Mouse (Mus musculus) midbrain, embryonic 13.5 days (tissue): ENCODE results near the gene Defb39. TPM values are rescaled to one million over a fixed set of nuclear protein-coding genes. Genes with fewer than 3 reads are reported as not detected.

ENCODE experiments used
- ATAC-seq: fragments of 200-750 bp; cut with Nextera tagmentation; 2 replicates; pipeline ENCODE4 v1.8.0; 2017; ENCODE audit warnings: mild to moderate bottlenecking, moderate TSS enrichment, moderate library complexity
- H3K27ac ChIP-seq: fragments of 300-500 bp; sonication (generic); 2 replicates; pipeline ENCODE4 v1.5.1; 2015; ENCODE audit warnings: inconsistent platforms, mild to moderate bottlenecking, moderate library complexity
- H3K27me3 ChIP-seq: fragments of 300-500 bp; sonication (generic); 2 replicates; pipeline ENCODE4 v1.6.1; 2015; ENCODE audit warnings: mild to moderate bottlenecking, inconsistent platforms
- H3K36me3 ChIP-seq: fragments of 300-500 bp; sonication (generic); 2 replicates; pipeline ENCODE4 v1.6.1; 2015; ENCODE audit warnings: mild to moderate bottlenecking, inconsistent platforms
- H3K4me1 ChIP-seq: fragments of 300-500 bp; sonication (generic); replicated peaks from 2 replicates; pipeline ENCODE4 v1.6.1; 2015; ENCODE audit warnings: inconsistent platforms
- H3K4me2 ChIP-seq: fragments of 300-500 bp; sonication (generic); replicated peaks from 2 replicates; pipeline ENCODE4 v1.6.1; 2015; ENCODE audit warnings: moderate library complexity, mild to moderate bottlenecking, inconsistent platforms
- H3K4me3 ChIP-seq: fragments of 300-500 bp; sonication (generic); replicated peaks from 2 replicates; pipeline ENCODE4 v1.5.1; 2015; ENCODE audit warnings: mild to moderate bottlenecking, inconsistent platforms
- H3K9ac ChIP-seq: fragments of 300-500 bp; sonication (generic); replicated peaks from 2 replicates; pipeline ENCODE4 v1.6.1; 2015; ENCODE audit warnings: mild to moderate bottlenecking, inconsistent platforms
- H3K9me3 ChIP-seq: fragments of 300-500 bp; sonication (generic); 2 replicates; pipeline ENCODE4 v1.6.1; 2016; ENCODE audit warnings: mild to moderate bottlenecking, inconsistent platforms
- WGBS: fragments of 180-500 bp; shearing (Covaris S2); methylation state at CpG from one replicate; pipeline ENCODE4 v1.1.7; 2015; 5-methylcytosine and 5-hydroxymethylcytosine counted together
- polyA plus RNA-seq: library from polyadenylated mRNA; unstranded; fragments of >200 nt; fragmentation: Nextera tagmentation; extraction: Ambion mirVana; gene quantifications from 2 replicates; pipeline ENCODE4 v1.2.1, GENCODE M21; 2015

The Defb39 gene
- polyA plus RNA-seq: not detected in 2 replicates

DNA sequence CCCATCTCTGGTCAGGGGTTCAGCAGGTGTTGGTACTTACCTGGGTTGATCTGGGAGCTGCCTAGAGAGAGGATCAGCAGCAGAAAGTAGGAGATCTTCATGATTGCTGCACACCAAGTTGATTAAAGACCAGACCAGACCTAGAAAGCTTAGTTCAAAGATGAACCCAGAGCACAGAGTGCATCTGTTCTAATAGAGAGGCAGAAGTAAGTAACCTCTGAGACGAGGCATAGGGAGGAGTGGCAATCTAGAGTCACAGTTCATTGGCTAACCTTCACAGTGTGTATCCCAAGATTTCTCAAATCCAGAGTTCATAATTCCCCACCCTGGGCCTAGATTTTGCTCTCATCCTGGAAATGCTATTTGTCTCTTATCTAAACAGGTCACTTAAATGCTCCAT, at the start of gene Defb39:
Gene Defb39, minus strand, starts transcription at position 101 of the 400 bp plus-strand sequence.
- 85% methylated on average over 1 of the region's 1 CpGs for WGBS
- peaks cover 4% of the 10 kb centered on the region; the same call in 1 of the 2 replicates for H3K9me3 ChIP-seq
- H3K27ac ChIP-seq: no peak within 1 kb of the TSS
- H3K4me2 ChIP-seq: no peak within 1 kb of the TSS
- no peaks in the 10 kb centered on the region for H3K36me3 ChIP-seq
- no peak within 1 kb of the TSS for H3K4me3 ChIP-seq
- no peaks in the 10 kb centered on the region for H3K27me3 ChIP-seq
- no peak within 1 kb of the TSS for H3K9ac ChIP-seq
- H3K4me1 ChIP-seq: no peaks in the 10 kb centered on the region
- no peak for ATAC-seq

DNA sequence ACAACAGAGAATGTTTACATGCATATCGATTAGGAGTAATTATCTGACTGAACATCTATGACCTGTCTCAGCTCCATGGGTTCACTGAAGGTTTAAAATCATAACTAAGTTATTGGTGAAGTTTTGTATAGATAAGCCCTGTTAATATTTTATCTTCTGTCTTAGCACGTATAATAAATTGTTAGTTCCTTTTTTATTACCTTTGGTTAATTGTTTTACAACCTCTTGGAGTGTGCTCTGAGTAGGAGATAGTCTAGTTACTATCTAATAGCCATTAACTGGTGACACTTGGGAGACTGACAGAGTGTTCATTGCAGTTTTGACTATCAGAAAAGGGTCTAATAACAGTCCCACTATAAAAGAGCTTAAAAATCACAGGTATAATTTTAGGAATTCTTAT, 1.4 kb upstream of the Defb39 start:
- no peaks in the 10 kb centered on the region for H3K36me3 ChIP-seq
- no peak overlapping the region for H3K4me2 ChIP-seq
- no peaks in the 10 kb centered on the region for H3K4me1 ChIP-seq
- H3K9me3 ChIP-seq: peaks cover 4% of the 10 kb centered on the region; the same call in 1 of the 2 replicates
- no peak for ATAC-seq
- no peak overlapping the region for H3K4me3 ChIP-seq
- H3K27ac ChIP-seq: no peak overlapping the region
- 85% methylated on average over 2 of the region's 2 CpGs for WGBS
- no peak overlapping the region for H3K9ac ChIP-seq
- no peaks in the 10 kb centered on the region for H3K27me3 ChIP-seq

DNA sequence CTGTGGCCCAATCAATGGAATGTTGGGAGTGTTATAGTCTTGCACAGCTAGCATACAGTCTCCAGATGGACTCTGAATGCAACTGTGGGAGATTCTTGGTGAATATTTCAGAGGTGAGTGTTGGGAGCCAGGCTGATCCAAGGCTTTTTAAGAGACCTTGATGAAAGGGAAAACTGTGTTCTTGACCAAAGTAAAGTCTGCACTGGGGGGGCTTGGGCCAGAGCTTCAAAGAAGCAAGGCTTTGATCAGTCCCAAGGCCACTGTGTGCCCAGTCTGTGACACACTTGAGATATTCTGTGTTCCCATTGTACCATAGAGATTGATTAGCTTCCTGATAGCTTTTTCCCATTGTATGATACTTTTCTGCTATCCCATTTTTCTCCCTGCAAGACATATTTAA, 1.7 kb downstream of the Defb39 start:
- Histone ChIP-seq H3K27ac (no peak overlapping the region), H3K9ac (no peak overlapping the region), H3K4me1 (no peaks in the 10 kb centered on the region), H3K9me3 (peaks cover 4% of the 10 kb centered on the region; the same call in 1 of the 2 replicates), H3K4me3 (no peak overlapping the region), H3K4me2 (no peak overlapping the region), H3K27me3 (no peaks in the 10 kb centered on the region), H3K36me3 (no peaks in the 10 kb centered on the region)
- no peak for ATAC-seq

DNA sequence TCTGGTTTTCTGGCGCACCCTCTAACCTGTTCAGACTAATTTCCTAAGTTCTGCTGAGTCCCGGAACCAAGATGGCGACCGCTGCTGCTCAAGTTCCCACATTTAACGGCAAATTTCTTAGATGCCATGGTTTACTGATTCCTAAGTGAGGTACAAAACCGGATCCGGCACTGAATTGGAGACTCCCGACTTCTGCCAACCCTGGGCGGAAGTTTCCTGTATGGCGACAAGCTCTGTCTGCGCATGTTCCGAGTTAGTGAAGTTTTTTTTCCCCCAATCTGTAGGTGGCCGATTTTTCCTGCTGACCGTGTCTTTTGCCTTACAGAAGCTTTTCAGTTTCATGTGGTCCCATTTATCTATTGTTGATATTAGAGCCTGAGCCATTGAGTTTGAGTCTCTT, 19.4 kb downstream of the Defb39 start:
- ATAC-seq: no peak
- 93% methylated on average over 14 of the region's 14 CpGs for WGBS
- Histone ChIP-seq H3K4me1 (no peaks in the 10 kb centered on the region), H3K27me3 (no peaks in the 10 kb centered on the region), H3K4me2 (no peak overlapping the region), H3K9me3 (no peaks in the 10 kb centered on the region; the same call in 1 of the 2 replicates), H3K9ac (no peak overlapping the region), H3K4me3 (no peak overlapping the region), H3K36me3 (no peaks in the 10 kb centered on the region), H3K27ac (no peak overlapping the region)

DNA sequence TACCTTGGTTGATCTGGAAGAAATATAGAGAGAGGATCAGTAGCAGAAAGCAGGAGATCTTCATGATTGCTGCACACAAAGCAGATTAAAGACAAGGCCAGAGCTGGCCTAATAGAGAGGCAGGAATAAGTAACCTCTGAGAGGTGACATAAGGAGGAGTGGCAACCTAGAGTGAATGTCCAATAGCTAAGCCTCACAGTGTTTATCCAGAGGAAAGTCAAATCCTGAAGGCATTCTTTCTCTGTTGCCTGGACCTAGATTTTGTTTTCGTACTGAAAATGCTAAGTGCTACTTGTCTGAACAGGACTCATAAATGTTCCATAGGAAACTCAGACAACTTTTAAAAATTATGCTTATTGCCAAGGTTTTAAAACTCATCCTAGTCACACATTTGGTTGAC, 38.1 kb downstream of the Defb39 start, which contains the start of gene Defb38:
Gene Defb38, minus strand, starts transcription at position 101 of the 400 bp plus-strand sequence.
- no peaks in the 10 kb centered on the region for H3K9me3 ChIP-seq
- H3K36me3 ChIP-seq: no peaks in the 10 kb centered on the region
- H3K4me2 ChIP-seq: no peak within 1 kb of the TSS
- no peak within 1 kb of the TSS for H3K9ac ChIP-seq
- no peaks in the 10 kb centered on the region for H3K27me3 ChIP-seq
- no peak within 1 kb of the TSS for H3K4me3 ChIP-seq
- 87% methylated on average over 1 of the region's 1 CpGs for WGBS
- H3K4me1 ChIP-seq: no peaks in the 10 kb centered on the region
- H3K27ac ChIP-seq: no peak within 1 kb of the TSS
- ATAC-seq: no peak

Other genes with a start within 250 kb of the Defb39 start
- not detected in 2 replicates for gene Defb40, start 86.6 kb downstream of the Defb39 start, polyA plus RNA-seq
- not detected in 2 replicates for gene Defb37, start 73.8 kb downstream of the Defb39 start, polyA plus RNA-seq
- gene Defb38, start 38.2 kb downstream of the Defb39 start, polyA plus RNA-seq: not detected in 2 replicates
- not detected in 2 replicates for gene Defb12, start 50.0 kb upstream of the Defb39 start, polyA plus RNA-seq
- not detected in 2 replicates for gene Defb34, start 58.9 kb upstream of the Defb39 start, polyA plus RNA-seq
- not detected in 2 replicates for gene Gm45826, start 76.0 kb upstream of the Defb39 start, polyA plus RNA-seq
- gene Defb14, start 129.5 kb upstream of the Defb39 start, polyA plus RNA-seq: not detected in 2 replicates
- gene Defb4, start 133.9 kb upstream of the Defb39 start, polyA plus RNA-seq: not detected in 2 replicates
- not detected in 2 replicates for gene Defb6, start 160.7 kb upstream of the Defb39 start, polyA plus RNA-seq
- gene Defb46, start 175.1 kb upstream of the Defb39 start, polyA plus RNA-seq: not detected in 2 replicates
- gene Defb5, start 182.8 kb upstream of the Defb39 start, polyA plus RNA-seq: not detected in 2 replicates
- not detected in 2 replicates for gene Defb3, start 228.6 kb upstream of the Defb39 start, polyA plus RNA-seq